Mouse (Mus musculus) forelimb bud, embryonic 11.5 days (tissue): ENCODE measurements at regions not wholly inside any gene's neighbourhood (a gene's known extent, or its start where the extent isn't known, plus 50 kb on each side); places are given as distances from the start of the nearest gene placed in this dataset.
A peak's percentile ranks its signal among the peaks of the same experiment; 100 is the strongest.

Experiments
- DNase-seq: peaks from one replicate; pipeline ENCODE4 v3.0.0-alpha.2; 2012; ENCODE audit warnings: low read depth, low spot score

GRCm38 (mm10) chr13:37468304-37469178 lies 123.5 kb downstream of the Ly86 start:
- no peak for DNase-seq

DNA sequence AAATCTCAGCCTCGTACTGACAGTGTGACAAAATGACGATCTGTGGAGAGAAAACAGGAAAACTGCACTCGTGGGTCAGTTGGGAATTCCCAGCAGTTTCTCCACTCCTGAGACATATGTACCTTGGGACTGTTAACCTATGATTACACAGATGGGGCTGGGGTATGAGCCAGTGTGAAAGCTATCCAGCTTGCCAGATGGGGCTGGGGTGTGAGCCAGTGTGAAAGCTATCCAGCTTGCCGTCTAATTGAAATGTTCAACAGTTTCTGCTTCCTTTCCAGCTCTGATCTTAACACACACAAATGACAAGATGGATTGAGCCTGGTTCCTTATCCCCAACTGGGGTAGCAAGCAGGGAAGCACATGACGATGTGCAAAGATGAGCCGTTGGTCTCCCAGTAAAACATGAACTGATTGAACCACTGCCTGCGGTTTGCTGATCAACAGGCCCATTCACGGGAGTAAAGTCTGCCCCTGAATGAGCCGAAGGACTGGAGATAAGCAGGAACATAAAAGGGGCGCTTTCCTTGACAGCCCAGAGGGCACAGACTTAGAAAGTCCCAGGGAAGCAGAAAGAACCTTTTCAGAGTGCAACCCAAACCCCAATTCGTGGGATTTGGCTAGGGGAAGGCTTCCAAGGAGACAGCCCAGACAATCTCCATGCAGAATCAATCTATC lies 125.4 kb downstream of the Ly86 start:
- DNase-seq, result no peak

DNA sequence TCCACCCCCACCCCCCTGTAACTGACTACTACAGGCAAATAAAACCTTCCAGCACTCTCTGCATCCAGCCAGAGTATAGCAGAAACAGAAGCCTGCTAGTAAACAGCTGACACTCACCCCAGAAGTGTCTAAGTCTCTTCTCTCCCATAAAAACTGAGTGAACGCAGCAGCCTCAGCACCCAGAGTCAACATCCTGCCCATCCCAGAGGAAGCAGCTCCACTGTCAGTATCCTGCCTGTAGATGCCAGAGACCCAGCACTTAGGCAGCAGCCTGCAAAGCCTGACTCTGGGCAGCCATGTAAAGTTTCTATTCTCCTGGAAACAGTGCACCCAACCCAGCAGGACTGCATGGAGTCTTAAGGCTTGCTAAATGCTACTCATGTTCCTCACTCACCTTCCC lies 128.4 kb downstream of the Ly86 start:
- DNase-seq, result no peak

- no peak for DNase-seq
Observed at GRCm38 (mm10) chr13:37475804-37476203, 130.8 kb downstream of the Ly86 start.

DNA sequence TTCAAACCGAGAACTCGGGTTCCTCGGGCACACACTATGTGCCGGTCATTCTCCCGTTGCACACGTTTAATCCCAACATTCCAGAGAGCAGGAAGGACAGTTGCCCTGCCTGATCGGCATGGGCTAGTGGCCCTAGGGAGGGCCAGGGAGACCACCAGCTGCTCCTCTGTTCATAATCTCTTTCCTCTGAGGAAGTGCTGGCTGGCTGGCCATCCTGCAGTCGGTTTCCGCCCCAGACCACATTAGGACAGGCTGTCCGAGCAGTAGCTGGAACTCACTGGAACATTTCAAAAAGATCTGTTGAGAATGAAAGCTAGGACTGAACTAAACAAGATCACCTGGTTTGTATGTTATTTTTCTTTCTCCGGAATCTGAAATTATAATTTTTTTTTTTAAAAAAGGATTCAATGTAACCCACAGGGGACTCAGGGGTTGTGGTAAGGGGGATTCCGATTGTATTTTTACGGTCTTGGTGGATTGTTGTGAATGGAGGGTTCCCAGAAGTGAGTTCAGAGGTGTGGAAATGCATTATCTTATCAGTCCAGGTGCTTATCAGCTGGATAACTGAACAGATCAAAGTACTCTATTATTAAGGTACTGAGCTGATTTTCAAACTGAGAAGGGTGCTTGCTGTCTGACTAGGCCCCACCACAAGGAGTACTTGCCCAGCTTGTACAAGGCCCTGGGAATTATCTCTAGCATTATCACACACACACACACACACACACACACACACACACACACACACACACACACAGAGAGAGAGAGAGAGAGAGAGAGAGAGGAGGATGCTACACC lies 131.4 kb downstream of the Ly86 start:
- no peak for DNase-seq

GRCm38 (mm10) chr13:37477342-37477741 lies 132.3 kb downstream of the Ly86 start:
- no peak for DNase-seq

- DNase-seq, result peak; percentile 34
Observed at GRCm38 (mm10) chr13:37477749-37478548, 132.9 kb downstream of the Ly86 start.

DNA sequence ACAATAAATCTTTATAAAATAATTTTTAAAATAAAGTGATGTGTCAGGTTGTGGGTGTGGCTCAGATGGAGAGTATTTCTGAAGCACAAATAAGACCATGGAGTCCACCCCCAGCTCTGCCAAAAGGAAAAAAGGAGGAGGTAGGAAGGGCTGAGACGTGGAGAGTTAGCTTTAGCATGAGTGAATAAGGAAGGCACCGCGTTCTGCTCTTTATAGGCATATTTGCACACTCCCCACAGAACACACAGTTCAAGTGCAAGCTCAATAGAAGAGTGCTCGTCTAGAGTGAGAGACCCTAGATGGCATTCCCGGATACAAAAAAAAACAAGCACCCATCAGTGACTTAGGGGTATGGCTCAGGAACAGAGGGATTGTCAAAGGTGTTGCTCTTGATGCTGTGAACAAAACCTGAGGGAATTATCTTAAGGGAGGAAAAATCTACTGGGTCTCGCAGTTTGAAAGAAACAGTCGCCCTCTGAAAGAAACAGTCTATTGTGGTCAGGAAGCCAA lies 134.2 kb downstream of the Ly86 start:
- DNase-seq, result no peak

DNA sequence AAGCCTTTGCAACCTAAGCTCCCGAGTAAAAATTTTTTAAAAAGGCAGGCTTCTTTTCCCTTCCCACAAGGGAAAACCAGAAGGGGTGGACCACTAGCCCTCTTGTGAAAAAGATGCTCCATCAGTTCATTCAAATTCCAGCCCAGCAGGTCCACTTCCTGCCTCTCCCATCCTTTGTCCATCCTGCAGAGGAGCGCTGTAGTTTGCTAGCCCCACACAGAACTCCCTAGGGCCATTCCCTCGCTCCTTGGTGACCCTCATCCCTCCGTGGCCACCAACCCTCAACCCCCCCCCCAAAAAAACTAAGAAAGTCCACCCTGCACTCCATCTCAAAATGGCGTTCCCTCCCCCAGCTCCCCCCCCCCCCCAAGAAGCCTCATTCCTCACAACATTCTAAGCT lies 136.5 kb downstream of the Ly86 start:
- DNase-seq, result no peak

DNA sequence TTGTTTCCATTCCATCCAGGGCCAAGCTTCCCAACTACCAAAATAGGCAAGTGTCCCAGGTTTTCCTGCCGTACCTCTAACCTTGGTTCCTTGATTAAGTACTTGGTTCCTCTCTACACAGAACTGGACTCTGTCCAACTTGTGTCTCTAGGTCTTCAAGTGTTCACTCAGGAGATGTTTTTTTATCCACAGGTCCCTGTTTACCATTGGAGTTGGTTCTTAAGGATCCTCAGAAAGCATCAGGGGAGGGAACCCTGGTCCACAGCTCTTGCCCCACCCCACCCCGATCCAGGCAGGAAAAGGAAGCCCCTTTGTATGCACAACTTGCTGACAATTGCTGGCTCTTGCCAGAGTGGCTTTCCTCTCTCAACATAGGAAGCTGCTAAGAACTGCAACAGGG lies 137.0 kb downstream of the Ly86 start:
- DNase-seq, result no peak

DNA sequence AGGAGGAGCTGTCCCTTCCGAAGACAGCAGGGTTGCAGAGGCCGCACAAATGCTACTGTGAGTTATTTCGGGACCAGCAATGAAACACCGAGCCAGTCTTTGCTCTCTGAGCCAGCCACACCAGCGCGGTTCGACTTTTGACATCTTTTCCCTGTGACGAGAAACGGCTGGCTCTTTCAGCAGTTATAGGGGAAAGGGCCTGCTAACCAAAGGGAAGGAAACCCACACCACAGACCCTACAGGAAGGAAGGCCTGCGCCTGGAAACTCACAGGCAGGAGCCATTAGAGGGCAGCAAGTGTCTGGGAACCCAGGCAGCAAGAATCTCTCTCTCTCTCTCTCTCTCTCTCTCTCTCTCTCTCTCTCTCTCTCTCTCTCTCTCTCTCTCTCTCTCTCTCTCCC lies 137.6 kb downstream of the Ly86 start:
- peak; percentile 70 for DNase-seq

GRCm38 (mm10) chr13:37483010-37483855 lies 138.2 kb downstream of the Ly86 start:
- DNase-seq, result peak; percentile 27

DNA sequence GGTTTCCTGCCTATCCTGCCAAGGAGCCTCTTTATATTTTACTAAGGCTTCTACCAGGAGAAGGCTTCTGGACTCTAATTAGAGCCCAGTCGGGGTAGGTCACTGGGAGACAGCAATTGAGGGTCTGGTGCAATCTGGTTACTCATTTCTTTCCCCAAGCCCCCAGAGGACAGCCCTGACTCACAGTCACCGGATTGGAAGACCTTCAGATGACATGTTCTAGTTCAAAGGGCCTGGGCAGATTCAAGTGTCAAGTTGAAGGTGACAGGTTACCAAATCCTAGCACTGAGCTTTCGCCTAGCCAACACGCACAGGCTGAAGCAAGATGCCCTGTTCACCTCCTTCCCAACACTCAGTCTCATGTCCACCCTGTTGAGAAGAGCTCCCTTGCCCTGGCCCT lies 139.6 kb downstream of the Ly86 start:
- DNase-seq, result no peak

GRCm38 (mm10) chr13:37492115-37493001 lies 147.3 kb downstream of the Ly86 start:
- DNase-seq, result peak; percentile 88

- DNase-seq, result no peak
Observed at GRCm38 (mm10) chr13:37493331-37493730, 148.3 kb downstream of the Ly86 start.

- no peak for DNase-seq
Observed at GRCm38 (mm10) chr13:37495272-37495932, 150.4 kb downstream of the Ly86 start.

DNA sequence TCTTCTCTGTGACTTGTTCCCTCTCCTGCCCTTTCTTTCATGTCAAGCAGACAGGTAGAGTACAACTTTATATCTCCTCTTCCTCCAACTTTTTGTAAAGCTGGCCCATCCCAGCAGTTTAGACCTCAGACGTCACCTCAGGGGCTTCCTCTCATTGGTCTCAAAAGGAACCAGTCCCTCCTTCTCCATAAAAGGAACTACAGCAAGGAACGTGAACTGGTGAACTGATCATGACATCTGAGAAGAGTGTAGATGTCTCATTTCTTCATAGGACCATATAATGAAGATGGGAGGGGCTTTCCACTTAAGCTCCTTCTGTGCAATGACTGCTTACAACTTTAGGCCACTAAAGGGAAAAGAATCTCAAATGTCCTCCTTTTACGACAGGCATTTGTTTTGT lies 153.0 kb downstream of the Ly86 start:
- DNase-seq, result no peak

DNA sequence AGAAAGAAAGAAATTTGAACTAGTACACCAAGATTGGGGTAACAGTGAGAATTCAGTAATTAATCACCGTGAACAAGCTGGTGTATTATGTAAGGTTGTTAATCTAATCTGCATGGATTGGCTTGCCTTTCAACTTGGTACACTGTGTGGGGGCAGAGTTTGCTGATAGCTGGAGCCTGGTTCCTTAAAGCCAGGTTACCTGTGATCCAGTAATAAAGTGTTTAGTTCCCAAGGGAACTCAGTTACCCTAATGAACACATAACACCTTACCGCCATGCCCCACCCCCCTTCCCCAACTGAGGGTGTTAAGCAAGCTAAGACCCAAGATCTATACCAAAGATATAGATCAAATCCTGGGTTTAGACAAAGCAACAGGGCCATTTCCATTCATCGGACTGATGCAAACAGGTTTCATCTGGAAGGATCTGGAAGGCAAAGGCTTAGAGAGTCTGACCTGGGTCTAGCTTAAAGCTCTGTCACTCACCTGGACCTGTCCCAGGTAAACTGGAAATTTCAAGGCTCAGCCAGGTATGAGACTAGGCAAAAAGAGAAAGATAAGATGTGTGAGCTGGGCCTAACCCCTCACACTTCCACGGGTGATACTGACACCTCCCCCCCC lies 155.8 kb downstream of the Ly86 start:
- no peak for DNase-seq
